Mouse (Mus musculus) bone marrow macrophage, adult 2 months (primary cell): ENCODE data around the gene Zfp784. TPM values are rescaled to one million over a fixed set of nuclear protein-coding genes. Genes with fewer than 3 reads are reported as not detected.

Experiments used
- H3K27ac ChIP-seq: 2 replicates; pipeline ENCODE4 v1.5.1; 2012; ENCODE audit warnings: low read depth, low read length; ENCODE audit not compliant: insufficient read depth
- H3K4me1 ChIP-seq: 2 replicates; pipeline ENCODE4 v1.6.1; 2012; ENCODE audit warnings: low read length; ENCODE audit not compliant: control insufficient read depth, insufficient read depth
- H3K4me3 ChIP-seq: 2 replicates; pipeline ENCODE4 v1.5.1; 2012; ENCODE audit warnings: mild to moderate bottlenecking, low read length, moderate library complexity; ENCODE audit not compliant: insufficient read depth
- CTCF ChIP-seq: IDR thresholded peaks from 2 replicates; pipeline ENCODE4 v1.5.1; 2012; ENCODE audit warnings: low read depth, mild to moderate bottlenecking, low read length, moderate library complexity
- POLR2A ChIP-seq: IDR thresholded peaks from 2 replicates; pipeline ENCODE4 v1.6.1; 2012; ENCODE audit warnings: mild to moderate bottlenecking, low read depth, low read length, borderline replicate concordance
- polyA plus RNA-seq: library from polyadenylated mRNA; stranded (reverse); fragments of >200 nt; gene quantifications from 2 replicates; pipeline ENCODE4 v1.2.4, GENCODE M21; 2012; ENCODE audit not compliant: missing spikeins, insufficient read depth, insufficient read length

The Zfp784 gene
- polyA plus RNA-seq, 1 experiment: 3.8 TPM

DNA sequence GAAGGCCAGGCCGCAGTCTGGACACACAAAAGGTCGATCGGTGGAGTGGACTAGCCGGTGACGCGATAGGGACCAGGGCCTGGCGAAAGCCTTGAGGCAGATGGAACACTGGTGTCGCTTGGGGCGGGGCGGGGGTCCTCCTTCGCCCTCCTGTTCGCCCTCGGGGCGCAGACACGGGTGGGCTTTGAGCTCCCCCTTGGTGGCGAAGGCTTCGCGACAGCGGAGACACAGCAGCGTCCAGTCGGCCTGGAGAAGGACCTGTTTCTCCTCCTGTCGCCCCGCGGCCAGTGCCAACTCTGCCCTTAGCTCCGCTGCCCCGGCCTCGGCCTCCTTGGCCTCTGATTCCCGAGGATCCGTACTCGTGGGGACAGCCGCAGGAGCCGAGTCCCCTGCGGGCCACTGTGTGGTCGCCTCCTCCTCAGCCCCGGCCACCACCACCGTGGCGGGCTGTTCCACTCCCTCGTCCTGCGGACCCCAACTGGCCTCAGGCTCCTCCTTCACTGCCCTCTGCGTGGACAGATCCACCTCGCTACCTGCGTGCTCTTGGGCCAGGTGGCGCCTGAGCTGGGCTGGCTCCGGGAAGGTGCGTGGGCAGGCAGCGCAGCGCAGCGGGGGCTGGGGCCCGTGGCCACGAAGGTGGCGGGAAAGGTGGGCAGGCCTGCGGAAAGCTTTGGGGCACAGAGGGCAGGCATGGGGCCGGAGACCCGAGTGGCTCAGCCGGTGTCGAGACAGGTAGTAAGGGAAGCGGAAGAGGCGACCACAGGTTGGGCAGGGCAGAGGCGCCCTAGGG lies 44.1 kb downstream of the Zfp784 start:
- Histone ChIP-seq H3K27ac (no peak overlapping the region), H3K4me1 (peaks cover 5% of the 10 kb centered on the region; the same call in 1 of the 2 replicates), H3K4me3 (no peak overlapping the region)
- no peak for TF ChIP-seq POLR2A
- TF ChIP-seq CTCF: no peak

DNA sequence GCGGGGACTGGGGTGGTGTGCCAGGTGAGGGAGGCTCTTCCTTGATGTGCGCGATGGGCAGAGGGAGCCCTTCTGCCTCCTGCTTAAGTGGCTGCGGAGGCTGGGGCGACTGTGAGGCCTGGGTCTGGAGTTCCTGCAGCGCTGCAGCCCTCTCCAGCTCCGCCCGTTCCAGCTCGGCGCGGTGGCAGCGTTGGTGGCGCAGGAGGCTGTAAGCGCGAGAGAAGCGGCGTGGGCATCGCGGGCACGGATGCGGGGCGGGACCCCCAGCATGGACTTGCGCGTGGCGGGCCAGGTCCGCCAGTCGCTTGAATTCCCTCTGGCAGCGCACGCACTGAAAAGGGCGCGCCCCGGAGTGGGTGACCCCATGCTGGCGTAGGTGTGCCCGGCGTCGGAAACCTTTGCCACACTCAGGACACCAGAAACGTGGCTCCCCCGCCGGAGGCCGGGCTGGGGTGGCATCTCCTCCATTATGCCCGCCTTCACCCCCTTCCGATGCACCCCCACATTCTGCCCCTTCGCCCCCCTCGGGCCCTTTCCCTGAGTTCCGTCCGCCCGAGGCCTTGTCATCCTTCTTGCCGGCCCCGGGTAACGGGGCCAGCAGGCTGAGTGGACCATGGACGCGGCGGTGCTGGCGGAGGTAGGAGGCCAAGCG lies 44.8 kb downstream of the Zfp784 start:
- Histone ChIP-seq H3K4me3 (no peak overlapping the region), H3K4me1 (peaks cover 5% of the 10 kb centered on the region; the same call in 1 of the 2 replicates), H3K27ac (no peak overlapping the region)
- no peak for TF ChIP-seq POLR2A
- no peak for TF ChIP-seq CTCF

DNA sequence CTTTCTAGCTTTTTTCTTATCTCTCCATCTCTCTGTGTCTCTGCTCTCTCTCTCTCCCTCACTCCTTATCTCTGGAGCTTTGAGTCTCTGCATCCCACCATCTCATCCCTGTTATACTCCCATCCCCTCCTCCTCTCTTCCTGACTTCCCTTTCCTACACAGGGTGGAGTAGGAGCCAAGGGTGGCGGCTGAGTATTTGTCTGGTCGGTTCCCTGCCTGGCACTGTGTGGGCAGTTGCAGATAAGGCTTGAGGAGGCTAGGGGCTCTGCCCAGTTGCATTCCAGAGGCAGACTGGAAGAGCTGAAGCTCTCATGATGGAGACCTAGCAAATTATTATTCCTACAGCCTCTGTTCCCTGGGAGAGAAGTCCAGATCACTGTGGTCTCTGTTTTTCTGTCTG lies 50.0 kb downstream of the Zfp784 start:
- Histone ChIP-seq H3K4me1 (no peaks in the 10 kb centered on the region), H3K27ac (no peak overlapping the region), H3K4me3 (no peak overlapping the region)
- TF ChIP-seq CTCF: no peak

Other genes starting within 250 kb of the Zfp784 start
- 2.1 and 3.6 TPM in 2 replicates for gene Tmem238, start 248.8 kb downstream of the Zfp784 start, polyA plus RNA-seq
- gene Rpl28, start 245.6 kb downstream of the Zfp784 start, polyA plus RNA-seq: 636 and 681 TPM in 2 replicates
- 109 and 131 TPM in 2 replicates for gene Ube2s, start 225.9 kb downstream of the Zfp784 start, polyA plus RNA-seq
- gene Shisa7, start 193.8 kb downstream of the Zfp784 start, polyA plus RNA-seq: not detected in 2 replicates
- gene Isoc2b, start 168.2 kb downstream of the Zfp784 start, polyA plus RNA-seq: 20.4 and 21.2 TPM in 2 replicates
- 15.5 and 16.4 TPM in 2 replicates for gene Isoc2a, start 161.3 kb downstream of the Zfp784 start, polyA plus RNA-seq
- not detected in 2 replicates for gene Gm36210, start 131.9 kb downstream of the Zfp784 start, polyA plus RNA-seq
- gene Zfp628, start 123.2 kb downstream of the Zfp784 start, polyA plus RNA-seq: 7.1 and 8.7 TPM in 2 replicates
- 0.78 and 1.6 TPM in 2 replicates for gene Nat14, start 116.4 kb downstream of the Zfp784 start, polyA plus RNA-seq
- gene Ssc5d, start 112.7 kb downstream of the Zfp784 start, polyA plus RNA-seq: 0.24 TPM in 1 of 2 replicates, not detected in the other
- 0.58 TPM in 1 of 2 replicates, not detected in the other for gene Sbk2, start 74.0 kb downstream of the Zfp784 start, polyA plus RNA-seq
- gene Sbk3, start 67.3 kb downstream of the Zfp784 start, polyA plus RNA-seq: not detected in 2 replicates
- 33.6 and 34.6 TPM in 2 replicates for gene Zfp579, start 42.3 kb downstream of the Zfp784 start, polyA plus RNA-seq
- gene Zfp524, start 24.0 kb downstream of the Zfp784 start, polyA plus RNA-seq: 32.9 and 36.4 TPM in 2 replicates
- gene Fiz1, start 23.7 kb downstream of the Zfp784 start, polyA plus RNA-seq: 20.5 and 23.6 TPM in 2 replicates
- gene Gm44973, start 22.9 kb downstream of the Zfp784 start, polyA plus RNA-seq: not detected in 2 replicates
- gene Zfp865, start 18.1 kb downstream of the Zfp784 start, polyA plus RNA-seq: 19.8 and 30.1 TPM in 2 replicates
- gene Ccdc106, start 17.9 kb downstream of the Zfp784 start, polyA plus RNA-seq: 0.43 and 0.61 TPM in 2 replicates
- not detected in 2 replicates for gene 4632433K11Rik, start 4.3 kb downstream of the Zfp784 start, polyA plus RNA-seq
- gene Zfp580, start 13.1 kb upstream of the Zfp784 start, polyA plus RNA-seq: 6.1 and 7.7 TPM in 2 replicates
- 151 and 160 TPM in 2 replicates for gene U2af2, start 23.7 kb upstream of the Zfp784 start, polyA plus RNA-seq
- gene Epn1, start 41.8 kb upstream of the Zfp784 start, polyA plus RNA-seq: 198 and 202 TPM in 2 replicates
- not detected in 2 replicates for gene Rfpl4, start 78.5 kb upstream of the Zfp784 start, polyA plus RNA-seq
- gene Rasl2-9, start 87.5 kb upstream of the Zfp784 start, polyA plus RNA-seq: 1.1 TPM in 1 of 2 replicates, not detected in the other
- gene Vmn1r55, start 111.2 kb upstream of the Zfp784 start, polyA plus RNA-seq: 0.17 TPM in 1 of 2 replicates, not detected in the other
- gene Vmn1r56, start 158.3 kb upstream of the Zfp784 start, polyA plus RNA-seq: not detected in 2 replicates
- not detected in 2 replicates for gene Vmn1r57, start 180.0 kb upstream of the Zfp784 start, polyA plus RNA-seq